Mouse (Mus musculus) kidney, postnatal 4 days (tissue): ENCODE measurements around the gene Etnppl.
A peak's percentile ranks its signal among the peaks of the same experiment; 100 is the strongest.

Source experiments
- DNase-seq, 2 experiments: peaks; one replicate each; pipeline ENCODE4 v3.0.0; 2021; ENCODE audit warnings: mixed read lengths in 2 of 2

Etnppl gene

DNA sequence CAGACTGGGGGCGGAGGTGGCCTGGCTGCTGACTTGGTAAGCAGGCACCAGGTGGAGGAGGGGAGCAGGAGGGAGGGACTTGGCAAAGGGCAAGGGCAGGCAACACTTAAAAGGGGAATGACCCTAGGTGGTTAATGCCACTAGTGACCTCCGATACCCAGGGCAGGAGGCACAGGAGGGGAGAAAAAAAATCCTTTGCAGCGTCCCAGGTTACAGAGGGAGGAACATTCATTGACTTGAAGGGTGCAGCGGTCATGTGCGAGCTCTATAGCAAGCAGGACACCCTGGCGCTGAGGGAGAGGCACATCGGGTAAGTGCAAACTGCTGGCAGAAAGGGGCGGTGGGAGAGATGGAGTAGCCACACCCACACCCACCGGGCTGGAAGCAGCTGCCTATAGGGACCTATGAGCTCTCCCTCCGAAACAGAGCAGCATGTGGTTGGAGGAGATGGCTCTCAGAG, at the start of gene Etnppl:
Etnppl (plus strand) TSS at position 10 of the 460 bp plus-strand sequence.
- DNase-seq = peak; percentile 39 to 54

DNA sequence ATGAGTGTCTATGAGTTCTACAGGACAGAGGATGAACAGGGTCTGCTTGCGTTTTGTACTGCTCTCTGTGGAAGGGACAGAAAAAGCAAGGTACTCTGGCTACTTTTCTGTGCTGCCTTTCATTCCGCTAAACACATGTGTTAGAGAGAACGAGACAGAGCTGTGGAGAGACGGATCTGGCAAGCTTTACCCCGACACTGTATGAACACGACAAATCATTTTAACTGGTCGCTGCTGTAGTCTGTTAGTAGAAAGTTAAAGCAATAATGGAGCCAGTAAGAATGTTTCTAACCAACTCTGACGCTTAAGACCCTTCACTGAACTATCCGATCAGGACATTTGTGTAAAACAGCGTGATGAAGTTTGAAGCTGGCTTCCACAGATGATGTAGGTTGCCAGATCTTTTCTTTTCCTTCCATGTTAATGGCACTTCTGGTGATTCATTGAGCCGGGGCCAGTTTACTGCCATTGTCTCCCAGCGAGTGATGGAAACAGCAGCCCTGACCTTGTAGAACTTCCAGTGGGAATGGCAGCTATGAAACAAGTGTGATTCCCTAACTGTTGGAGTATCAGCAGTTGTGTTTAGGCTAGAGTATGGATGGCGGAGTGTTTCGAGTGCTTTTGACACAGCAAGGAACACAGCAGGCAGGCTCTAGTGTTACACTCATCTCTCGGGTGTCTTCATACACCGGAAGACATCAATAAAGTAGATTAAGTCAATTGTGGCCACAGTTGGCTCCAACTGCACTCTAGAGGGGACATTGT, 48.7 kb upstream of the Etnppl start:
- DNase-seq = peak in 1 of 2 experiments; percentile 16

DNA sequence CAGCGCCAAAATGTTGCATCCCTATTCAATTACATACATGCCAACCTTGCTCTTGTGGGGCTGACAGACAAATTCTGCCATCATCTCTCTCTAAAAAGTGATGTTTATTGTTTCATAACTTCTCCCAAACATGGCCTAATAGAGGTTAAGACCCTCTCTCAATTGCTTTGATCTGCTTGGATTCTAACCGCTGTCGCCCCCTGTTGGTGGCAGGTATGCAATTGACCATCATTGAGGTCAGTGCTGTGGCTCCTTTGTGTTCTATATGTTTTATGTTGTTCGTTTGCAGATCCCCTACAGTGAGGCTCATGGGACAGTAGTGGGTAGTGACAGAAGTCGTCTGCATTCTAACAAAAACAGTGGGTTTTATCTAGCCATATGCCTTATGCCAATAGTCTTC, 44.0 kb upstream of the Etnppl start:
- no peak for DNase-seq

DNA sequence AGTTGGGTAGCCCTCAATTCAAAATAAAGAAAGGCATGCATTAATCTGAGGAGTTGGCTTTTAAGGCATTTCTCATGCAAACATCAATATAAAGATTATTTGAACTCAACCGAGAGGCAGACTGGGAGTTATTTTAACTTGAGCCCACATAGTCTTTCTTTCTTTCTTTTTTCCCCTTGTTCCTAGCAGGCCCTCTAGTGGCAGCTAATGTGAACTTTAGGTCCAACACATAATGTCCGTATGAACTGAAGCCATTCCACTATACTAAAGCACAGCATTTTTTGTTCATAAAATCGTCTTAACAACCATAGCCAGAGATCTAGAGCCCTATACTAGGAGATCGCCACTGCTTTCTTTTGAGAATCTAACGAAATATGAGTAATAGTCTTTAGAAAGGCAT, 42.6 kb upstream of the Etnppl start:
- peak; percentile 56 to 61 for DNase-seq

DNA sequence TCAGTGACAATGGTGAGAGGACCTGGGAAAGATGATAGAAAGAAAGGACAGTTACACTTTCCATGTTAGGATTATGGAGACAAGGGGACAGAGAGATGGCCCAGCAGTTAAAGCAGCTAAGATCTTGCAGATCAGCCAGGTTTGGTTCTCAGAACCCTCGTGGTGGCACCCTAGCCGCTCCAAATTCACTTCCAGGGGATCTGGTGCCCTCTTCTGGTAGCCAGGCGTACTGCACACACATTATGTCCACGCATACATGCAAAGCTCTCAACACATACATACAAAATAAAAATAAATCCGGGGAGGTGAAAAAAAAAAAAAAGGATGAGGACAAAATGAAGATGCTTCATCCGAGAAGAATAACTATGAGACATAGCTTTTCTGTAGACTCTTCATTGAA, 40.6 kb upstream of the Etnppl start:
- peak; percentile 51 to 58 for DNase-seq

DNA sequence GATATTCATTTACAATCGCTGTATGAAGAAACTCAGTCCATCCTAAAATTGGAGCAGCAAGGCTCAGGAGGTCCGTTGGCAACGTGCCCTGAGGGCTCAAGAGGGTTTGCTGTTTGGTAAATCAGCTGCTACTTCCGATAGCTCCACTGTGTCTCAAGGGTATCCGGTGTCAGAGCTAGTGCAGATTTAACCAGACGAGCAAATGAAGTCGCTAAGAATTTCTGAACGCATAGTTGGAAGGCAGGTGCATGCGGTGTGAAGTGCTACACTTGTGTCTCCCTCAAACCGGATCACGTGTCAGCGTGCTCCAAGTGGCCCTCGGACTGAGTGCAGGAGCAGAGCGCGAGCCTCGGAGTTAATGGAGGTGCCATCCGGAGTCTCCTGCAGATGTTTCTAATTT, 37.7 kb upstream of the Etnppl start:
- DNase-seq = peak; percentile 44 to 57

DNA sequence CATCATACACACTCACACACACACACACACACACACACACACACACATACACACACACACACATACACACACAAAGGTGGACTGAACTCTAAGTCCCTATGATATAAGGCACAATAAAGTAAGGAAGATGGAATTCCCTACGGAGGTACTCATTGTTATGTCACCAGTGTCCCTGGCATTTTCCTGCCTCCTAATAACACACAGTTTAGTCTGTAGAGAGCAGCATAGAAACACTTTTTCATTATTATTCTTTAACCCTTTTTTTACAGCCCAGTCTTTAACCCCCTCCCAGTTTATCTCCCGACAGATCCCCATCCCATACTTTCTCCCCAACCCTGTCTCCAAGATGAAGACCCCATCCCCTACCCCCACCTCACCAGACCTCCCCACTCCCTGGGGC, 35.7 kb upstream of the Etnppl start:
- no peak for DNase-seq

DNA sequence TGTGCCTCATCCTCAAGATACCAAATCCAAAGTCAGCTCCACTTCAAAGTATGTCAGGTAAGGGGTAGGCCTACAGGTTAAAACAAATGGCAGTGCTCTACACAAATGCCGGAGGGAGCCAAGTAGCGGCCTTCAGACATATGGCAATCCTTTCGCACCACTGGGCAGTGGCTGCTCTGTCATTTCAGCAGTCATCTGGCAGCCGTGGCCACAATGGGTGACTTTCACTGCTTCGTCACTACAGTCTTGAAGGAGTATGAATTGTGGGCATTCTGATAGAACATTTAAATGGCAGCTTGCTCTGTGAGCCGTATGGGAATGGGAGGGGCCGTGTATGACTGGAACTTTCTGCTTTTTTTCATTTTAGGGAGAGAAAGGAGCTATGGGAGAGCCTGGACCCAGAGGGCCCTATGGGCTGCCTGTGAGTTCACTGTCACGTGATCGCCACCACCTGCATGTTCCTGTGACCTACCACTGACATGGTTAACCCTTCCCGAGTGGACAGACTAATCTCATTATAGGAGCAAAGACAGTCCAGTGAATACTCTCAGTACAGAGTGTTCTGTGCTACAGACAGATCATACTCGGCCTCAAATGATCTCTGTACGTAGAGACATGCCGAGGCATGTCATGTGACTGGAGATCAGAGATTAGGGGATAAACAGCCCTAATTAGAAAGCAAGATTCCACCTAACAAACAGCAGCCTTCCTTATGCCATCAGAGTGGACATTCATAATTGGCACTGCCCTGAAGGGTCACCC, 34.2 kb upstream of the Etnppl start:
- no peak for DNase-seq

DNA sequence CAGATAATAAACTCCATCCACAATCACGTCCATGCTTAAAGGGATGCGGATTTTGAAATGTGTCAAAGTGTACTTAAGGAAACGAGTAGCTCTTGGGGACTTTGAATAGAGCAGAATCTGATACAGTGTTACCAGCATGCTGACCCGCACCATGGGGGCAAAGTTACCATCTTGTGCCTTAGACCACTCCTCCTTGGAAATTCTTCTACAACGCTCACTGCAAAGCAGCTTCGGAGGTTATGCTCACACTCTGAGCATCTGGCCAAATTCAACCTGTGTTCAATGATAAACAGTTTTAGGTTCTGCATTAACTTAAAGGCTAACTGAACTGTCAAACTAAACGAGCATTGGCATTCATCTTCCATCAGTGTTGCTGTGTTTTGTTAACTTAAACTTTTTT, 33.2 kb upstream of the Etnppl start:
- DNase-seq = no peak

DNA sequence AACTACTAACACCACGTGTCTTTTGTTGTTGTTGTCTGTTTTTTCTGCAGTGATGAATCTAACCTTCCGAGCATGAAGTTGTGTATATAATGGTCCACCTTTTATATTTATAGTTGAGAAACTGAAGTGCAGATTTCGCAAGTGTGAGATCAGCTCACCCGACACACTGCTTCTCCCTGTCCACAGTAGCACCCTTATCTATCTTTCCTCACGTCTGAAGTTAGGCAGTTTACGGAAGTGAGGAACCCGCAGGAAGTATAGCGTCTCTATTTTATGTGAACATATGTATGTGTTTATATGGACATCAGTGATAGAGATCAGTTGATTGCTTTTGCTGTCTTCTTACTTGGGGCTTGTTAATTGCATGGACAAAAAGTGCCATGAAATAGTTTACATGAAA, 22.2 kb upstream of the Etnppl start:
- DNase-seq = no peak

DNA sequence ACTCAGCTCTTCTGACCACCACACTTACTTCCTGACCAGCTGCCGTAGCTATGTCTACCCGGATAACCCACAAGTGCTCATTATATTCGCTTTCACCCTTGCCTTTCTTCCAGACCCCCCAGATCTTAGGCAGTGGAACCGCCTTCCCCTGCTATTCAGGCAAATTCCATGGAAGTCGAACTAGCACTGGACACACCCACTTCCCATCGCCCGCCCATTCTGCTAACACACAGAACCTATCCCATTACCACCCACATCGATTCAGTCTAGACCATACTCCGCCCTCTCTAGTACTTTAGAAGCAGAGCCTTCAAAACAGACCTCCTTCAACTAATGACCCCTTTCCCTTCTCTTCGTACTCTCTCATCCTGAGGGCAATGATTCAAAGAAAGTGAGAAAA, 15.8 kb upstream of the Etnppl start:
- no peak for DNase-seq

DNA sequence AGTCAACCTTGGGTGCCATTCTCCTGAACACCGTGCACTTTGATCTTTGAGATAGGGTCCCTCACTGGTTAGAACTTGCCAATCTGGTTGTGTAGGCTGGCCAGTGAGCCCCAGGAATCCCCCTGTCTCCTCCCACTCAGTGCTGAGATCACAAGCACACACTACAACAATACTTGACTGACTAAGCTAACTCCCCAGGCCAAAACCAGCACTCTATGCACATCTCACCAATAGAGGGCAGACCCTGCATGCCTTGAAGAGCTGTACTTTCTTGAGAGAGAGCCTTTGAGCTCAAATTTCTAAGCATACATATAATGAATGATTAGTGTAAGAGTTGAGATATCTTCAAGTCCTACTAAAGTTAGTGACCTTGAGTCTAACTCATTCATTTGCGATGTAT, 9.3 kb upstream of the Etnppl start:
- DNase-seq = peak in 1 of 2 experiments; percentile 29

DNA sequence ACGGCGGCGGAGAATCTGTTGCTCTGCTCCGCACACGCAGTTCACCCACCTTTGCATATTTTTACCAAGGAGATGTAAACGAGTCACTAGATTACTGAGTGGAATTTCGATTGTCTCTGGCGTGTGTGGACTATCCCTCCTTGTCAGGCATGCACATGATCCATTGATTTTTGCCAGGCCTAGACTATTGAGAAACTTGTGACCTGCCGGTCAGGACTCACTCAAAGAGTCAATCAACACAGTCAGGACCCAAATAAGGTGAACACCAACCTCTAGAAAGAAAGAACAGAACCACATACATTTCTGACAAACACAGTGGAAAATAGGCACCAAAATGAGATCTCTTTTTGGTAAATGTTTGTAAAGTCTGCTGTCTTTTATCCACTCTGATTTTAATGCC, 2.8 kb upstream of the Etnppl start:
- DNase-seq = no peak

DNA sequence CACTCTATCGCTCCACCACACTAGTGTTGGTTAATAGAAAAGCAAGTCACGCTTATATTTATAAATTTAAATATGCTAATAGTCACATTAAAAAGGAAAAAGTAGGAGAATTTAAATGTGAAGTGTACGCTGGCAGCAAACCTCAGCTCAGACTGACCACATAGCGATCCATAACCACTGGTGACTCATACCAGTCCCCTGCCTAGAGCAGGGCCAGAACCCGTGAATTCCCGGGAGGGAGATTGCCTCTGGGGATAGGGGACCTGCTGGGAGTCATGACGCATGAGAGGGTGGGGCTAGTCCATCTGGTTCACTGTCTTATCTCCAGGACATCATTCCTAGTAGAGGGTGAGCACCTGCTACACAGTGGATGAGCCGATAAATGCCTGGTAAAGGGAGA, 1.6 kb upstream of the Etnppl start:
- no peak for DNase-seq

DNA sequence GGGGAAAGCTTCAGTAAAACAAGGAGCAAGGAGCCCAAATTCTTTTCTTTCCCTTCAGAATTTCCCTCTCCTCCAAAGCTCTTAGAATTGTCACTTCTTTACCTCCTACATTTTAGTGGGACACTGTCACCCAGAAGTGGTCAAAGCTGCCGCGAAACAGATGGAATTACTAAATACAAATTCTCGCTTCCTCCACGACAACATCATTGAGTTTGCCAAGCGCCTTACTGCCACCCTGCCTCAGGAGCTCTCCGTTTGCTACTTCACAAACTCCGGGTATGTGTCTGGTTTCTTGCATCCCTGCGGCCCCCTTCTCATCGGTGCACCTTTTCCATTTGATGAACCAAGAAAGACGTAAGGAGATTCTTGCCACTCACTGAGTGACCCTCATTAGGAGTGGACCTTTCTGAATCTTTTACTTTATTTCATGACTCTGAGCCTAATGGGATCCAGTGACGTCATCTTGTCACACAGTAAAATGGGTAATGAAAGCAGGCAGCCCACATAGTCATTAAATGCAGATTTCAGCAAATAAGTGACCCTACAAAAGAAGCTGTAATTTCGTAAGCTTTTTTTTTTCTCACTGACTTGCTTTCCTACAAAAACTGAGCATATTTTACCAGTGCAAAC, 3.4 kb downstream of the Etnppl start:
- no peak for DNase-seq

DNA sequence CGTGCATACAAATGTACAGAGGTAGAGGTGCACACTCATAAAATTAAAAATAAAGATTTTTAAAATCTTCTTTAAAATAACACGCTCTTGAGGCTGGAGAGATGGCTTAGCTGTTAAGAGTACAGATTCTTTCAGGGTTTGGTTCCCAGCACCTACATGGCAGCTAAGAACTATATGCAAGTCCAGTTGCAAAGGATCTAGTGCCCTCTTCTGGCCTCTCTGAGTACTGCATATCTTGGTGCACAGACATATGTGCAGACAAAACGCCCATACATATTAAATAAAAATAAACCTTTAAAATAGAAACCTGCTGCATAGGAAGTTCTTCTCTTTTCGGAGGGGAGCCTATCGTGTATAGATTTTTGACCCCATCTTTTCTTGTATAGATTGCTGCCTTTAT, 11.1 kb downstream of the Etnppl start:
- DNase-seq = no peak

DNA sequence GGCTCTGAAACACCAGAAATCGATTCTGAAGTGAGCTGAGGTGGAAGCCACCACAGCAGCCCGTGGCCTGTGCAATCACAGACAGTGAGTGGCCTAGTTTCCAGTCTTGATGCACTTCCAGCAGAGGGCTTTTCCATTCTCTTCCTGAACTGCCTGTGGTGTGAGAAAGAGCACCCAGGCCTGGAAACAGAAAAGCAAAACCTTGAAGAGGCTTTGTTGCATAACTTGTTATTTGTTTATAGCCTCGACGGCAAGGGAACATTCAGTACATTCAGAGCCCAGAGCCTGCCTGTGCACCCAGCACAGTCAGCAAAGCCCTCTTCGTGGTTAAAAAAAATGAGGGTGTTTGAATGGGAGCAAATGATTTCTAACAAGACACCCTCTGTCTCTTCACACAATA, 16.6 kb downstream of the Etnppl start:
- DNase-seq = no peak

DNA sequence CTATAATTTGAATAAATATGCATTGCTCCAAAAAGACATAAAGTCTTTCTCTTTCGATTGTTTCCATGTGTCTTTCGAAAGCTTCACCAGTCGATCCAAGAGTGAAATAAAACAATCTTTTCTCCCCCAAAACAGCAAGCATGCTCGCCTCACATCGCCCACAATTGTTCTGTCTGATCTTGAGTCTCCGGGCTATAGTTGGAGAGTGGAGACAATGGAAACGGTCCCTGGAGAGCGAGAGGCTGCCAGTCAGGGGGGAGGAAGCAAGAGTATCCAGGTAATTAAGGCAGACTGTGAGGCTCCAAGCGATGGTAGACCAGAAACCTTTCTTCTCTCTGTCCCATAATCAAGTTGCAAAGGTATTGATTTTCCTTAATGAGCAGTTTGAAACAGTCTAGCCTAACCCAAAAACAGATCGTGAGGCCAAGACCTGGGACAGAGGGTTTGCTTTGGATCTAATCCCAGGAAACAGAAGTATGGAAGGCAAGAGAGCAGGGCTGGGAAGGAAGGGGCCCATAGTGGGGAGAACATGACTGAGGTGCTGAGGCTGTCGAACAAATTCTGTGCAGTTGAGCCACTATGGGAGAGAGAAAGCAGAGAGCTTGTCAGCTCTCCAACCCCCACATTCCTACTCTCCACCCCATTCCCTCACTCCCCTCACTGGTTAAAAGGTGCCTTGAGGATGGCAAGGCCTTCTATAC, 29.0 kb downstream of the Etnppl start:
- no peak for DNase-seq

DNA sequence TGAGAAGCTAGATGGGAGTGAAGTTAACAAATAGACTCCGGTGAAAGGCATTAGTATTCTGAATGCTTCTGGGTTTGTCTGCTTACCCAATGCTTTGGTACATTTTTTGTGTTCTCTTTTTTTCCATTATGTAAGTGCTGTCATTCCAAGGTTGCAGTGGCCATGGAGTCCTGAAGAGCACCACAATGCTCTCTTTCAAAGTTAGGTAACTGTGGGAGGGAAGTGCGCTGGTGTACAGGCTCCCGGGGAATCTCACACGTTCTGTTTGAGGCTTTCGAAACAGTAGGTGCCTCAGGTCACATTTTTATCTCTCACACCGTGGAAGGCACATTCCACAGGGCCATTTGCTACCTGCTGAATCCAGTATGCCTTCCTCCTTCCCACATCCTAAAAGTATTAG, 32.3 kb downstream of the Etnppl start:
- no peak for DNase-seq

DNA sequence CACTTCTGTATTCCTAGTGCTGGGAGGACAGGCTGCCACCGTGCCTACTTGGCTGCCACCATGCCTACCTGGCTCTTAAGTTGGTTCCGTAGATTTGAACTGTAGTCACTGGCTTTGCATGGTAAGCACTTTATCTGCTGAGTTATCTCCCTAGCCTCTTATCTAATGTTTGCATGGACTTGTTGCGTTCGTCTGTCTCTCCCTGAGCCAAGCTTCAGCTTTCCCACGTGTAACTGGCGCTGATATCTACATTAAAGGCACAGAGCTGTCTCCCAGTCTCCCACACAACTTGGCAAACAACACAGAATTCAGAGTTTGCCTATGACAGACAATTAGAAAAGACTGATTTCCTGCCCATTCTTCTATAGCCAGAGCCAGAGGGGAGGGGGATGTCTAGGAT, 43.4 kb downstream of the Etnppl start:
- no peak for DNase-seq

DNA sequence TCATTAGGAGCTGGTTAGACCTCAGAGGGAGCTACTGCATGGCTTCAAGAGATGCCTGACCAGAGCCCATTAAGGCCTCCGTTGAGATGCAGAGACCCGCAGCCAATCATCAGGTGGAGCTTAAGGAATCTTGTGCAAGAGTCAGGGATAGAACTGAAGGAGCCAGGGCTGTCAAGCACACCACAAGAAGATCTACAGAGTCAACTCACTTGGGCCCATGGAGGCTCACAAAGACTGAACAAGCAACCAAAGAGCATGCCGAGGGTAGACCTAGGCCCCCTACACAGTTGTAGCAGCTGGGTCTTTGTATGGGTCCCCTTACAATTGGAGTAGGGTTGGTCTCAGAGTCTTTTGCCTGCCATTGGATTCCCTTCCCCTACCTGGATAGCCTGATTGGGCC, 45.2 kb downstream of the Etnppl start:
- no peak for DNase-seq

DNA sequence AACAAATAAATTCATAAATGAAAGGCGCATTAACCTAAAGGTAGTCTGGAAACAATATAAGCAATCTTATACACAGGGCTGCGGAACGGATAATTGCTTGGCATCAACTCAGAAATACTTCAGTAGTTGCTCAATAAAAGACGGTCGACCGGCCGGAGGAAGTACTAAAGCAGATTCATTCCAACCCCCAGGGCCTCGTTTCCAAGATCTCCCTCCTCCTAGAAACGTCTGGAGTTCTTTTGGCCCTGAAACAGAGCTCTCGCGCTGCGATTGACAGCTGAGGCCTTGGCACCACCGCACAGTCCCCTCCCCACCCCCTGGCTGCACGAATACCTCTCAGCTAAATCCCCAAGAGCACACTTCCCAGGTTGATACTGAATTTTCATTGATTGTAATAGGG, 54.0 kb downstream of the Etnppl start:
- DNase-seq = no peak
